Mouse (Mus musculus) CH12.LX (cell line): ENCODE measurements at regions not wholly inside any gene's neighbourhood (a gene's known extent, or its start where the extent isn't known, plus 50 kb on each side); places are given as distances from the start of the nearest gene placed in this dataset.

Experiments
- DNase-seq: peaks from one replicate; pipeline ENCODE4 v3.0.0-alpha.2; 2013; ENCODE audit errors: extremely low read depth
- H3K27ac ChIP-seq: 2 replicates; pipeline ENCODE4 v1.5.1; 2012; ENCODE audit warnings: low read depth, mild to moderate bottlenecking, control low read depth, moderate library complexity; ENCODE audit not compliant: insufficient read depth
- H3K27me3 ChIP-seq: replicated peaks from 2 replicates; pipeline ENCODE3; 2012; ENCODE audit warnings: inconsistent platforms
- H3K36me3 ChIP-seq, 2 experiments: replicated peaks in 1 of 2; 2 replicates each; pipeline versions ENCODE3 to v1.6.1; 2012; ENCODE audit warnings: inconsistent platforms in 1 of 2, low read length in 1 of 2, mild to moderate bottlenecking in 1 of 2, mixed read lengths in 1 of 2, moderate library complexity in 1 of 2; ENCODE audit not compliant: control insufficient read depth in 1 of 2, insufficient read depth in 1 of 2
- H3K4me1 ChIP-seq, 2 experiments: 2 replicates each; pipeline ENCODE4 v1.6.1; 2012; ENCODE audit warnings: inconsistent platforms in 1 of 2, moderate library complexity in 1 of 2; ENCODE audit not compliant: insufficient read depth in 2 of 2, control insufficient read depth in 1 of 2
- H3K4me2 ChIP-seq: 2 replicates; pipeline ENCODE4 v1.6.1; 2012; ENCODE audit warnings: low read depth, mild to moderate bottlenecking, control low read depth; ENCODE audit not compliant: poor library complexity, insufficient read depth, severe bottlenecking
- H3K4me3 ChIP-seq, 3 experiments: fragments of 150-350 bp in 1 of 3; sonication (generic) in 1 of 3; replicated peaks in 1 of 3; 2 replicates each; pipeline versions ENCODE3 to v1.5.1; 2011 to 2012; ENCODE audit warnings: low read depth in 2 of 3, low read length in 2 of 3, mild to moderate bottlenecking in 2 of 3, moderate library complexity in 2 of 3, control low read depth in 1 of 3, improper control_type of control experiment in 1 of 3, inconsistent platforms in 1 of 3, mixed read lengths in 1 of 3; ENCODE audit not compliant: poor library complexity in 1 of 3
- H3K79me2 ChIP-seq: replicated peaks from 2 replicates; pipeline ENCODE4 v1.6.1; 2012; ENCODE audit warnings: mild to moderate bottlenecking, moderate library complexity; ENCODE audit not compliant: control insufficient read depth, poor library complexity, insufficient read depth, severe bottlenecking; ENCODE audit errors: extremely low read depth
- H3K9ac ChIP-seq: 2 replicates; pipeline ENCODE4 v1.6.1; 2012; ENCODE audit warnings: low read depth, mild to moderate bottlenecking, control low read depth, moderate library complexity; ENCODE audit not compliant: insufficient read depth
- H3K9me3 ChIP-seq: replicated peaks from 2 replicates; pipeline ENCODE3; 2012; ENCODE audit warnings: low read length, inconsistent platforms, mixed read lengths
- BHLHE40 ChIP-seq: IDR thresholded peaks from 2 replicates; pipeline ENCODE4 v1.6.1; 2011; ENCODE audit warnings: mild to moderate bottlenecking, low read depth, low read length, improper control_type of control experiment
- CHD1 ChIP-seq: IDR thresholded peaks from 2 replicates; pipeline ENCODE4 v1.6.1; 2012; ENCODE audit warnings: low read depth, low read length, improper control_type of control experiment, inconsistent platforms
- CHD2 ChIP-seq: IDR thresholded peaks from 2 replicates; pipeline ENCODE4 v1.6.1; 2011; ENCODE audit warnings: low read length, improper control_type of control experiment
- ETS1 ChIP-seq: conservative IDR thresholded peaks from 2 replicates; pipeline ENCODE4 v1.6.1; 2012; ENCODE audit warnings: low read depth, mild to moderate bottlenecking, inconsistent platforms, low read length, improper control_type of control experiment, moderate library complexity
- JUN ChIP-seq: IDR thresholded peaks from 2 replicates; pipeline ENCODE4 v1.6.1; 2011; ENCODE audit warnings: low read depth, mild to moderate bottlenecking, low read length, improper control_type of control experiment, moderate library complexity; ENCODE audit not compliant: insufficient read depth
- KAT2A ChIP-seq: IDR thresholded peaks from 2 replicates; pipeline ENCODE4 v1.6.1; 2012; ENCODE audit warnings: low read length, improper control_type of control experiment, inconsistent platforms; ENCODE audit not compliant: insufficient replicate concordance
- MAFK ChIP-seq: IDR thresholded peaks from 2 replicates; pipeline ENCODE4 v1.6.1; 2011; ENCODE audit warnings: low read length, improper control_type of control experiment; ENCODE audit not compliant: insufficient replicate concordance
- MAX ChIP-seq: IDR thresholded peaks from 2 replicates; pipeline ENCODE4 v1.6.1; 2011; ENCODE audit warnings: low read length, improper control_type of control experiment
- MAZ ChIP-seq: IDR thresholded peaks from 2 replicates; pipeline ENCODE4 v1.6.1; 2012; ENCODE audit warnings: low read depth, mild to moderate bottlenecking, inconsistent platforms, low read length, improper control_type of control experiment, moderate library complexity
- MEF2A ChIP-seq: IDR thresholded peaks from 2 replicates; pipeline ENCODE4 v1.6.1; 2014; ENCODE audit warnings: low read depth, mild to moderate bottlenecking, inconsistent platforms, low read length, improper control_type of control experiment, borderline replicate concordance
- MXI1 ChIP-seq: IDR thresholded peaks from 2 replicates; pipeline ENCODE4 v1.6.1; 2011; ENCODE audit warnings: mild to moderate bottlenecking, low read depth, low read length, improper control_type of control experiment
- MYC ChIP-seq: IDR thresholded peaks from 2 replicates; pipeline ENCODE4 v1.6.1; 2011; ENCODE audit warnings: low read depth, mild to moderate bottlenecking, improper control_type of control experiment, low read length
- NELFE ChIP-seq: IDR thresholded peaks from 2 replicates; pipeline ENCODE4 v1.6.1; 2011; ENCODE audit warnings: low read depth, low read length, improper control_type of control experiment
- PAX5 ChIP-seq: IDR thresholded peaks from 2 replicates; pipeline ENCODE4 v1.6.1; 2012; ENCODE audit warnings: low read length, inconsistent platforms, mixed read lengths
- POLR2A ChIP-seq: IDR thresholded peaks from 2 replicates; pipeline ENCODE4 v1.6.1; 2011; ENCODE audit warnings: low read depth, mild to moderate bottlenecking, improper control_type of control experiment, low read length
- POLR2AphosphoS2 ChIP-seq: IDR thresholded peaks from 2 replicates; pipeline ENCODE4 v1.6.1; 2011; ENCODE audit warnings: low read depth, low read length, improper control_type of control experiment
- RAD21 ChIP-seq: IDR thresholded peaks from 2 replicates; pipeline ENCODE4 v1.6.1; 2011; ENCODE audit warnings: low read depth, mild to moderate bottlenecking, low read length, improper control_type of control experiment, moderate library complexity
- SMC3 ChIP-seq: IDR thresholded peaks from 2 replicates; pipeline ENCODE4 v1.6.1; 2011; ENCODE audit warnings: low read depth, low read length, improper control_type of control experiment
- TCF12 ChIP-seq: IDR thresholded peaks from 2 replicates; pipeline ENCODE4 v1.6.1; 2014; ENCODE audit warnings: low read depth, mild to moderate bottlenecking, inconsistent platforms, low read length, improper control_type of control experiment
- USF1 ChIP-seq: IDR thresholded peaks from 2 replicates; pipeline ENCODE4 v1.6.1; 2014; ENCODE audit warnings: low read depth, mild to moderate bottlenecking, inconsistent platforms, low read length, improper control_type of control experiment
- USF2 ChIP-seq: conservative IDR thresholded peaks from 2 replicates; pipeline ENCODE4 v1.6.1; 2011; ENCODE audit warnings: low read depth, low read length, improper control_type of control experiment
- dilution Hi-C: fragments of 300-500 bp; cut with MboI; formaldehyde crosslinking; loops from 2 replicates; pipeline ENCODE4 v1.14.3; 2020; ENCODE audit warnings: low sequenced_read_pairs; ENCODE audit not compliant: extremely low pct_unique_long_range_greater_than_20kb, extremely low pct_ligation_motif_present
- in situ Hi-C: fragments of 300-500 bp; cut with MboI; formaldehyde crosslinking; loops from 3 replicates; pipeline ENCODE4 v1.14.3; 2019; ENCODE audit warnings: low sequenced_read_pairs, low pct_ligation_motif_present, low pct_unique_long_range_greater_than_20kb, mixed read lengths

- Histone ChIP-seq H3K36me3 (no peaks in the 10 kb centered on the region), H3K9me3 (no peaks in the 10 kb centered on the region), H3K4me1 (peaks cover 0 to 6% of the 10 kb centered on the region in 2 experiments; a peak in 1 of 4 replicates), H3K4me3 (no peak overlapping the region), H3K27me3 (no peaks in the 10 kb centered on the region), H3K9ac (no peak overlapping the region), H3K27ac (no peak overlapping the region), H3K4me2 (no peak overlapping the region), H3K79me2 (no peaks in the 10 kb centered on the region)
- TF ChIP-seq TCF12 (no peak), MAX (no peak), BHLHE40 (no peak), NELFE (no peak), RAD21 (no peak)
- dilution Hi-C loops: no loop called here
- DNase-seq: no peak
- in situ Hi-C loops: no loop called here
Measured at GRCm38 (mm10) chr12:13122282-13122681, 126.7 kb downstream of the Ddx1 start.

GRCm38 (mm10) chr12:13120581-13120980 is 128.4 kb downstream of the Ddx1 start:
- H3K4me1 ChIP-seq: no peaks in the 10 kb centered on the region
- no peaks in the 10 kb centered on the region for H3K27me3 ChIP-seq
- H3K4me3 ChIP-seq: no peak overlapping the region
- H3K9ac ChIP-seq: no peak overlapping the region
- no peaks in the 10 kb centered on the region for H3K79me2 ChIP-seq
- dilution Hi-C loops: no loop called here
- no peaks in the 10 kb centered on the region for H3K9me3 ChIP-seq
- H3K36me3 ChIP-seq: no peaks in the 10 kb centered on the region
- no peak overlapping the region for H3K27ac ChIP-seq
- DNase-seq: no peak
- H3K4me2 ChIP-seq: no peak overlapping the region
- TF ChIP-seq USF2 (no peak), KAT2A (no peak), MXI1 (no peak), MAFK (no peak), CHD2 (no peak), MEF2A (no peak), CHD1 (no peak), SMC3 (no peak), PAX5 (no peak), POLR2A (no peak), BHLHE40 (no peak), MYC (no peak)
- TF ChIP-seq, all 38 proteins: peak for 0
- in situ Hi-C loops: no loop called here

GRCm38 (mm10) chr12:13119653-13120052 is 129.4 kb downstream of the Ddx1 start:
- TF ChIP-seq USF1: no peak
- no peak for TF ChIP-seq JUN
- no peak for TF ChIP-seq POLR2AphosphoS2
- TF ChIP-seq MAFK: no peak
- TF ChIP-seq CHD2: no peak
- no peak for TF ChIP-seq ETS1
- TF ChIP-seq MXI1: no peak
- no peak for TF ChIP-seq MAZ
- in situ Hi-C loops: no loop called here

More at GRCm38 (mm10) chr12:13119653-13120052, 129.4 kb downstream of the Ddx1 start:
- Histone ChIP-seq H3K27me3 (no peaks in the 10 kb centered on the region), H3K4me2 (no peak overlapping the region), H3K79me2 (no peaks in the 10 kb centered on the region), H3K4me1 (peaks cover 0 to 5% of the 10 kb centered on the region in 2 experiments; a peak in 1 of 4 replicates), H3K9me3 (no peaks in the 10 kb centered on the region), H3K4me3 (no peak overlapping the region), H3K9ac (no peak overlapping the region), H3K27ac (no peak overlapping the region), H3K36me3 (no peaks in the 10 kb centered on the region)
- dilution Hi-C loops: no loop called here
- no peak for DNase-seq
